Mouse (Mus musculus) embryonic fibroblast, embryonic 13.5 days (primary cell): Measurements from ENCODE around the gene Schip1. TPM values are rescaled to one million over a fixed set of nuclear protein-coding genes. Genes with fewer than 3 reads are reported as not detected.

Source experiments
- H3K27ac ChIP-seq: 2 replicates; pipeline ENCODE4 v1.5.1; 2012; ENCODE audit warnings: low read length, control low read depth, inconsistent platforms; ENCODE audit not compliant: insufficient read depth
- H3K4me1 ChIP-seq: 2 replicates; pipeline ENCODE4 v1.6.1; 2011; ENCODE audit warnings: low read length; ENCODE audit not compliant: control insufficient read depth, insufficient read depth
- H3K4me3 ChIP-seq: 2 replicates; pipeline ENCODE4 v1.5.1; 2011; ENCODE audit warnings: mild to moderate bottlenecking, control low read depth, low read length; ENCODE audit not compliant: insufficient read depth
- CTCF ChIP-seq: IDR thresholded peaks from 2 replicates; pipeline ENCODE4 v1.5.1; 2011; ENCODE audit warnings: mild to moderate bottlenecking, control low read depth, low read length, moderate library complexity, borderline replicate concordance; ENCODE audit not compliant: insufficient read depth
- POLR2A ChIP-seq: IDR thresholded peaks from 2 replicates; pipeline ENCODE4 v1.6.1; 2011; ENCODE audit warnings: low read depth, mild to moderate bottlenecking, control low read depth, low read length, moderate library complexity
- polyA plus RNA-seq: library from polyadenylated mRNA; stranded (reverse); fragments of >200 nt; gene quantifications from 2 replicates; pipeline ENCODE4 v1.2.4, GENCODE M21; 2011; ENCODE audit warnings: low read depth; ENCODE audit not compliant: missing spikeins, insufficient read length

The Schip1 gene
- polyA plus RNA-seq, 1 experiment, result 47.5 TPM

- H3K4me1 ChIP-seq, result peaks cover 3% of the 10 kb centered on the region; the same call in 1 of the 2 replicates
- H3K27ac ChIP-seq, result no peak overlapping the region
- TF ChIP-seq POLR2A (no peak), CTCF (no peak)
- no peak overlapping the region for H3K4me3 ChIP-seq
These were observed 383.9 kb downstream of the Schip1 start for GRCm38 (mm10) chr3:68448480-68448879.

GRCm38 (mm10) chr3:68451634-68452033, 387.0 kb downstream of the Schip1 start:
- peaks cover 3% of the 10 kb centered on the region; the same call in 1 of the 2 replicates for H3K4me1 ChIP-seq
- H3K27ac ChIP-seq, result no peak overlapping the region
- TF ChIP-seq POLR2A, result no peak
- TF ChIP-seq CTCF, result no peak
- H3K4me3 ChIP-seq, result no peak overlapping the region

- Histone ChIP-seq H3K4me1 (peaks cover 3% of the 10 kb centered on the region; the same call in 1 of the 2 replicates), H3K27ac (no peak overlapping the region), H3K4me3 (no peak overlapping the region)
- no peak for TF ChIP-seq POLR2A
- TF ChIP-seq CTCF, result no peak
These were observed 388.7 kb downstream of the Schip1 start for GRCm38 (mm10) chr3:68453266-68453665.

- Histone ChIP-seq H3K27ac (no peak overlapping the region), H3K4me3 (no peak overlapping the region), H3K4me1 (peaks cover 3% of the 10 kb centered on the region; the same call in 1 of the 2 replicates)
- no peak for TF ChIP-seq CTCF
These were observed 389.3 kb downstream of the Schip1 start for GRCm38 (mm10) chr3:68453719-68454455.

GRCm38 (mm10) chr3:68466643-68467042, 402.0 kb downstream of the Schip1 start:
- no peak for TF ChIP-seq CTCF
- no peak for TF ChIP-seq POLR2A
- H3K4me3 ChIP-seq, result no peak overlapping the region
- peaks cover 15% of the 10 kb centered on the region for H3K4me1 ChIP-seq
- H3K27ac ChIP-seq, result no peak overlapping the region

- TF ChIP-seq CTCF, result no peak
- no peak for TF ChIP-seq POLR2A
- Histone ChIP-seq H3K27ac (peak overlapping the region; percentile 98), H3K4me1 (peaks cover 15% of the 10 kb centered on the region), H3K4me3 (peak overlapping the region; percentile 46)
These were observed 403.5 kb downstream of the Schip1 start for GRCm38 (mm10) chr3:68467941-68468687.

GRCm38 (mm10) chr3:68469643-68470042, 405.0 kb downstream of the Schip1 start:
- 0 out of 2 replicates have a peak, but pooled peaks have one; percentile 23 for TF ChIP-seq POLR2A
- TF ChIP-seq CTCF, result no peak
- Histone ChIP-seq H3K27ac (peak overlapping the region; percentile 98), H3K4me1 (peaks cover 15% of the 10 kb centered on the region), H3K4me3 (no peak overlapping the region)

GRCm38 (mm10) chr3:68470061-68470460, 405.5 kb downstream of the Schip1 start:
- peak overlapping the region; percentile 98 for H3K27ac ChIP-seq
- no peak for TF ChIP-seq CTCF
- TF ChIP-seq POLR2A, result no peak

GRCm38 (mm10) chr3:68470622-68471021, 406.0 kb downstream of the Schip1 start:
- TF ChIP-seq POLR2A (no peak), CTCF (no peak)
- Histone ChIP-seq H3K27ac (peak overlapping the region; percentile 98), H3K4me3 (no peak overlapping the region), H3K4me1 (peaks cover 15% of the 10 kb centered on the region)

More at GRCm38 (mm10) chr3:68470061-68470460, 405.5 kb downstream of the Schip1 start:
- Histone ChIP-seq H3K4me1 (peaks cover 15% of the 10 kb centered on the region), H3K4me3 (no peak overlapping the region)

- no peak for TF ChIP-seq POLR2A
- no peak for TF ChIP-seq CTCF
- H3K4me1 ChIP-seq, result peaks cover 6% of the 10 kb centered on the region; the same call in 1 of the 2 replicates
- H3K27ac ChIP-seq, result no peak overlapping the region
- H3K4me3 ChIP-seq, result no peak overlapping the region
These were observed 411.7 kb downstream of the Schip1 start for GRCm38 (mm10) chr3:68476336-68476735.
